In the genomic region with DNA sequence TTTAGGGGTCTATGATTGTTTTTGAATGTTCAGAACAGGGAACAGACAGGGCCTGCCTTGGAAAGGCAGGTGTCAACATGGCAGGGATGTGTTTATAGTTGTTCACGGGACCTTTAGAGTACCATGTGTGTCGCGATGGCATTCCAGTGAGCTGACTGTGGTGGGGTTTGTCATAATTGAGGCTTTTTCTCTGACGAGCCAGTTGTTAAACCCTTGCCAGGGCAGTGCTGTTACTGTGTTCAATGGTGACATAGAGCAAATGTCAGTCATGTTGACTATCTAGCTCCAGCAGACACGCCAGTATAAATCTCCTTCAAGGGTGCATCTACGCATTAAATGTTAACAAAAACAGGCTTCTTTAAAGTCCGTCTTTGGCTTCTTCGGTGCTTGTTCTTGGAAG, we compare ENCODE assay signal across 17 mouse cellular contexts. TPM values are rescaled to one million over a fixed set of nuclear protein-coding genes. Genes with fewer than 3 reads are reported as not detected.
DNase-seq lines count a peak whose midpoint lies in the region; ATAC-seq and TF ChIP-seq lines count a peak whose summit lies in the region.
"Had no signal": no experiment of that assay in that cellular context is flagged by ENCODE, and none has a peak within 500 bp of the region (broad histone marks: within the 10 kb centered on the region; RNA-seq: fewer than 3 reads in every experiment).

No protein-coding gene starts in this region.

- DNase-seq in forebrain, embryonic 14.5 days (ENCODE audit: low spot score) = no peak
- DNase-seq in heart, embryonic 10.5 days (ENCODE audit: low spot score) = peak; percentile 38
- no peak for DNase-seq in spleen, postnatal 10 days (ENCODE audit: low spot score in 2 of 2)
- DNase-seq in adipocyte (ENCODE audit: low spot score) = no peak
- DNase-seq: adrenal gland, adult 8-10 months; cerebellum, postnatal 14 days; kidney, adult 9 months; kidney, postnatal 4 days; left cerebral cortex, postnatal 4 days; lung, postnatal 14 days; right cerebral cortex, postnatal 4 days had no signal

- no peak for ATAC-seq in hindbrain, embryonic 13.5 days (ENCODE audit: low FRiP score)
- ATAC-seq in hindbrain, embryonic 12.5 days (ENCODE audit: low FRiP score) = no peak
- ATAC-seq in forebrain, embryonic 14.5 days = no peak
- ATAC-seq: inflammation-experienced regulatory T-cells, adult 6 months had no signal

- H3K36me3 ChIP-seq in hindbrain, embryonic 13.5 days = no peaks in the 10 kb centered on the region
- H3K36me3 ChIP-seq in hindbrain, embryonic 12.5 days = no peaks in the 10 kb centered on the region
- H3K36me3 ChIP-seq in forebrain, embryonic 14.5 days (ENCODE audit: control insufficient read depth, insufficient read depth, low read length) = no peaks in the 10 kb centered on the region
- no peaks in the 10 kb centered on the region for H3K36me3 ChIP-seq in heart, embryonic 10.5 days
- H3K36me3 ChIP-seq in myocyte (ENCODE audit: control insufficient read depth, insufficient read depth) = no peaks in the 10 kb centered on the region

- peak overlapping the region; percentile 55 for H3K27ac ChIP-seq in hindbrain, embryonic 13.5 days
- no peak overlapping the region for H3K27ac ChIP-seq in hindbrain, embryonic 12.5 days
- peak overlapping the region; percentile 91 for H3K27ac ChIP-seq in forebrain, embryonic 14.5 days (ENCODE audit: low read depth, low read length)
- H3K27ac ChIP-seq in heart, embryonic 10.5 days = no peak overlapping the region

- H3K79me2 ChIP-seq in myocyte (ENCODE audit: control insufficient read depth, insufficient read depth) = no peaks in the 10 kb centered on the region

- H3K4me3 ChIP-seq in hindbrain, embryonic 13.5 days = no peak overlapping the region
- H3K4me3 ChIP-seq in hindbrain, embryonic 12.5 days = no peak overlapping the region
- no peak overlapping the region for H3K4me3 ChIP-seq in forebrain, embryonic 14.5 days (ENCODE audit: low read depth, low read length)
- no peak overlapping the region for H3K4me3 ChIP-seq in heart, embryonic 10.5 days
- no peak overlapping the region for H3K4me3 ChIP-seq in myocyte

- no peak overlapping the region for H3K9ac ChIP-seq in hindbrain, embryonic 13.5 days
- H3K9ac ChIP-seq in hindbrain, embryonic 12.5 days = no peak overlapping the region
- H3K9ac ChIP-seq in forebrain, embryonic 14.5 days (ENCODE audit: low read length) = no peak overlapping the region; the same call in 1 of the 2 replicates

- no peaks in the 10 kb centered on the region for H3K27me3 ChIP-seq in hindbrain, embryonic 13.5 days
- no peaks in the 10 kb centered on the region for H3K27me3 ChIP-seq in hindbrain, embryonic 12.5 days
- H3K27me3 ChIP-seq in forebrain, embryonic 14.5 days (replicated peaks; ENCODE audit: control insufficient read depth, insufficient read depth, low read length) = no peaks in the 10 kb centered on the region
- H3K27me3 ChIP-seq in heart, embryonic 10.5 days (ENCODE audit: insufficient read depth, poor library complexity, severe bottlenecking) = peaks cover 12% of the 10 kb centered on the region
- H3K27me3 ChIP-seq in myocyte (ENCODE audit: control insufficient read depth, insufficient read depth, insufficient read length) = no peaks in the 10 kb centered on the region

- no peak overlapping the region for H3ac ChIP-seq in myocyte (ENCODE audit: control insufficient read depth, insufficient read length)

- no peaks in the 10 kb centered on the region for H3K9me3 ChIP-seq in hindbrain, embryonic 13.5 days
- no peaks in the 10 kb centered on the region for H3K9me3 ChIP-seq in hindbrain, embryonic 12.5 days (replicated peaks)
- no peaks in the 10 kb centered on the region for H3K9me3 ChIP-seq in forebrain, embryonic 14.5 days (replicated peaks; ENCODE audit: control insufficient read depth, low read length)
- H3K9me3 ChIP-seq in heart, embryonic 10.5 days = no peaks in the 10 kb centered on the region

- 78% methylated on average over 8 of the region's 8 CpGs for WGBS in hindbrain, embryonic 13.5 days
- WGBS in hindbrain, embryonic 12.5 days = 77% methylated on average over 8 of the region's 8 CpGs
- 60% methylated on average over 8 of the region's 8 CpGs for WGBS in forebrain, embryonic 14.5 days
- WGBS in heart, embryonic 10.5 days = 79% methylated on average over 8 of the region's 8 CpGs

- H3K4me1 ChIP-seq in hindbrain, embryonic 13.5 days (replicated peaks) = peaks cover 41% of the 10 kb centered on the region
- H3K4me1 ChIP-seq in hindbrain, embryonic 12.5 days = peaks cover 9% of the 10 kb centered on the region; the same call in 1 of the 2 replicates
- peaks cover 43% of the 10 kb centered on the region for H3K4me1 ChIP-seq in forebrain, embryonic 14.5 days (ENCODE audit: control insufficient read depth, insufficient read depth, low read length)
- peaks cover 9% of the 10 kb centered on the region for H3K4me1 ChIP-seq in heart, embryonic 10.5 days

- H3K4me2 ChIP-seq in hindbrain, embryonic 13.5 days = no peak overlapping the region
- no peak overlapping the region for H3K4me2 ChIP-seq in hindbrain, embryonic 12.5 days (replicated peaks)
- H3K4me2 ChIP-seq in forebrain, embryonic 14.5 days (ENCODE audit: low read length) = no peak overlapping the region
- H3K4me2 ChIP-seq in myocyte (ENCODE audit: low read depth) = peak overlapping the region; percentile 6

- TF ChIP-seq POLR2A in myocyte (IDR thresholded peaks at IDR 0.05; ENCODE audit: insufficient read length, low read depth) = no peak

TF ChIP-seq in myocyte, 11 proteins besides CTCF, POLR2A, EP300 and RAD21:
- TF ChIP-seq USF1 (IDR thresholded peaks at IDR 0.05; ENCODE audit: low read depth) (no peak), POLR2AphosphoS2 (IDR thresholded peaks at IDR 0.05; ENCODE audit: insufficient read length, low read depth) (no peak), MAX (IDR thresholded peaks at IDR 0.05; ENCODE audit: low read depth) (no peak), TCF12 (IDR thresholded peaks at IDR 0.05; ENCODE audit: insufficient read depth, poor library complexity, severe bottlenecking) (no peak), SRF (IDR thresholded peaks at IDR 0.05; ENCODE audit: control insufficient read depth, insufficient read length, low read depth) (no peak), REST (IDR thresholded peaks at IDR 0.05; ENCODE audit: insufficient read depth, insufficient read length) (no peak), E2F4 (IDR thresholded peaks at IDR 0.05; ENCODE audit: insufficient read depth) (no peak), MYOG (IDR thresholded peaks at IDR 0.05; ENCODE audit: control insufficient read depth in 1 of 3, insufficient read depth in 1 of 3, insufficient read length in 2 of 3, low read depth in 2 of 3) (no peak), MYOD1 (IDR thresholded peaks at IDR 0.05; ENCODE audit: control insufficient read depth in 1 of 3, insufficient read length in 2 of 3, low read depth in 2 of 3) (no peak), CEBPB (IDR thresholded peaks at IDR 0.05; ENCODE audit: insufficient read depth, poor library complexity, severe bottlenecking) (no peak)

RNA-seq across cellular contexts. Expression of gene Neurod6, which starts 31.5 kb away (rescaled TPM):
- polyA plus RNA-seq in hindbrain, embryonic 13.5 days (2015; fragmentation: Nextera tagmentation; extraction: Ambion mirVana) = 62.6 and 80.1 TPM in 2 replicates
- polyA plus RNA-seq in hindbrain, embryonic 12.5 days (2016; fragmentation: Nextera tagmentation; extraction: Ambion mirVana) = 18.0 and 22.7 TPM in 2 replicates
- polyA plus RNA-seq in forebrain, embryonic 14.5 days (2014; fragmentation: Nextera tagmentation; extraction: Ambion mirVana) = 448 and 466 TPM in 2 replicates
- not detected in 2 replicates for polyA plus RNA-seq in heart, embryonic 10.5 days (2016; fragmentation: Nextera tagmentation; extraction: Ambion mirVana)
- not detected for polyA plus RNA-seq in myocyte (2012; fragmentation: generic; extraction: Trizol)
- polyA plus RNA-seq: inflammation-experienced regulatory T-cells, adult 6 months; liver, embryonic 16.5 days; urinary bladder, adult 2 months had no signal

Comparison
In these comparisons a context has a peak if more than half of its experiments do, and no peak if none do; other contexts are left out.
1. H3K27ac ChIP-seq: peak in hindbrain, embryonic 13.5 days (single experiment) and forebrain, embryonic 14.5 days (single experiment); none in hindbrain, embryonic 12.5 days (single experiment) and heart, embryonic 10.5 days (single experiment).
2. RNA of gene Neurod6, which starts 31.5 kb away (polyA plus RNA-seq): 448 to 466 TPM in forebrain, embryonic 14.5 days, 62.6 to 80.1 TPM in hindbrain, embryonic 13.5 days and 18.0 to 22.7 TPM in hindbrain, embryonic 12.5 days; not detected in heart, embryonic 10.5 days and not detected in myocyte (single experiment); every median in the first group is over 10 times any median in the second.